Mouse (Mus musculus): ENCODE results near the gene Gm572. TPM values are rescaled to one million over a fixed set of nuclear protein-coding genes. Genes with fewer than 3 reads are reported as not detected.

The Gm572 gene
- total and polyA plus RNA-seq, 3 experiments = not detected

DNA sequence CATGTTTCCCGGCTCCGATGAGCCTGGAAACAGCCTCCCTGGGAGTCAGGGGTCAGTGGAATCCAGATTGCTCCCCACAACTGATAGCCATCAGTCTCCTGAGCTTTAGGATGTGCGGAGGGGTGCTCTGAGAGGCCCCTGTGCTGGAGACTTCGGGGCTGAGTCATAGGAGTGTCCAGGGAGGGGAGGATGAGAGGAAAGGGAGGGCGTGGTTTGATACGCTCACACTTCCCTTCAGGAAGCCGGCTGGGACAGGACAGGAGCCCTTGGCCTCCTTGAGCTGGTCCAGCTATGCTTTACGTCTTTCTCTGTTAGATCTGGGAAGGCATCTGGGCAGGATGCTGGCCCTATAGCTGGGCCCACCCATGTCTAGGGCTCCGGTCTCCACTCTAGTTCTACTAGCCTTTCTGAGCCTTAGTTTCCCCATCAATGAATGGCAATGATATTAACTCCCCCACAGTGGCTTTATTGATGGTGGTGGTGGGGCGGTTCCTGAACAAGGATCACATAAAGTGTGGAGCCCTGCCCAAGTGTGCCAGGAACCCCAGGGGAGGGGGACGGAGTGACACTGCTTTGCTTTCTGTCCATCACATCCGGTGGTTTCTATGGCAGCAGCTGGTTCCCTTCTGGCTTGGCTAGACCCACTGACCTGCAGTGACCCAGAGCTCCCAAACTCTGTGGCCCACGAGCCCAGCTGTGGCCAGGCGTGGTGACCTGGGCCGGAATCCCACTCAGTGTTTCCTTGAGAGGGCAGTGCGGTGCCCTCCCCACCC is 33.3 kb downstream of the Gm572 start:
- peaks cover 9 to 25% of the 10 kb centered on the region in 2 experiments for H3K4me1 ChIP-seq (ENCODE audit: control insufficient read depth in 1 of 2, insufficient read depth in 2 of 2, low read length in 2 of 2)
- H3K27me3 ChIP-seq (ENCODE audit: control insufficient read depth in 1 of 2, insufficient read depth in 2 of 2, low read length in 2 of 2) = no peaks in the 10 kb centered on the region
- no peaks in the 10 kb centered on the region for H3K9me3 ChIP-seq (replicated peaks; ENCODE audit: insufficient read depth, low read length)
- H3K27ac ChIP-seq (ENCODE audit: control insufficient read depth, low read depth, low read length) = no peak overlapping the region
- no peak for DNase-seq (ENCODE audit: low read depth, low spot score)
- H3K4me3 ChIP-seq (ENCODE audit: control insufficient read depth in 1 of 2, insufficient read depth in 1 of 2, low read depth in 2 of 2, low read length in 2 of 2) = no peak overlapping the region
- no peaks in the 10 kb centered on the region for H3K79me2 ChIP-seq (ENCODE audit: control insufficient read depth, insufficient read depth, low read length, poor library complexity)
- H3K36me3 ChIP-seq (ENCODE audit: control insufficient read depth in 1 of 2, insufficient read depth in 2 of 2, low read length in 2 of 2) = peaks cover 0 to 13% of the 10 kb centered on the region in 2 experiments; a peak in 2 of 4 replicates
- TF ChIP-seq RAD21 (IDR thresholded peaks at IDR 0.05; ENCODE audit: low read depth, low read length) (no peak), BHLHE40 (IDR thresholded peaks at IDR 0.05; ENCODE audit: borderline replicate concordance, low read depth, low read length) (no peak), SMC3 (IDR thresholded peaks at IDR 0.05; ENCODE audit: low read depth, low read length) (no peak)
- H3K9ac ChIP-seq (ENCODE audit: control insufficient read depth, low read depth, low read length, poor library complexity, severe bottlenecking) = no peak overlapping the region

DNA sequence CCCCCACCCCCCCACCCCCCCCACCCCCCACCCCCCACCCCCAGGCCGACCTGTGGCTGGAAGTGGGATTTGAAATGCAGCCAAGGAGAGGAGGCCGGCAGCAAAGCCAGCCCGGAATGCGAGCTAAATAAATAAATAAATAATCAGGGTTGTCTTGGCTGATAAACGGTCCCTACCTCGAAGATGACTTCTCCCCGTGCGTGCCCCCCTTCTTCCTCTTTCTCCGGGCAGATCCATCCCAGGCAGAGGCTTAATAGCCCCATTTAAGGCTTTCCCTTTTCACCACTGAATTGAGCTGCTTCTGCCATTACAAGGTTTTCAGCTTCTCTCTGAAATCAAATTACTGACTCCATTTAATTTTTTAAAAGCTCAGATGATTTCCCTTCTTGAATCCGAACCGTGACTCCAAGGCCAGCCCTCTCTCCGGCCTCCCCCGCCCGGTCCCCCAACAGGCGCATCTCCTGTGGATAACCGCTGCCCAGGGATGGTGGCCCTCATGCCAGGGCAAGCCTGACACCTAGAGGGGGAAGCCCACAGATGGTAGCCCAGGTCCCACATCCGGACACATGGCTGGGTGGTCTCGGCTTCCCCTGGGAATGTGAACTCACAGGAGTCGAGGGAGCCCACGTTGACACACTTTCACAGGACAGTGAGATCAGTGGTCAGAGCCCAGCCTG is 34.0 kb downstream of the Gm572 start:
- Histone ChIP-seq H3K9me3 (replicated peaks; ENCODE audit: insufficient read depth, low read length) (no peaks in the 10 kb centered on the region), H3K4me1 (ENCODE audit: control insufficient read depth in 1 of 2, insufficient read depth in 2 of 2, low read length in 2 of 2) (peaks cover 9 to 25% of the 10 kb centered on the region in 2 experiments), H3K79me2 (ENCODE audit: control insufficient read depth, insufficient read depth, low read length, poor library complexity) (no peaks in the 10 kb centered on the region), H3K4me3 (ENCODE audit: control insufficient read depth in 1 of 2, insufficient read depth in 1 of 2, low read depth in 2 of 2, low read length in 2 of 2) (no peak overlapping the region), H3K9ac (ENCODE audit: control insufficient read depth, low read depth, low read length, poor library complexity, severe bottlenecking) (no peak overlapping the region), H3K36me3 (ENCODE audit: control insufficient read depth in 1 of 2, insufficient read depth in 2 of 2, low read length in 2 of 2) (peaks cover 0 to 10% of the 10 kb centered on the region in 2 experiments; a peak in 2 of 4 replicates), H3K27ac (ENCODE audit: control insufficient read depth, low read depth, low read length) (no peak overlapping the region), H3K27me3 (ENCODE audit: control insufficient read depth in 1 of 2, insufficient read depth in 2 of 2, low read length in 2 of 2) (no peaks in the 10 kb centered on the region)
- DNase-seq (ENCODE audit: low read depth, low spot score) = peak; percentile 77
- TF ChIP-seq EP300 (IDR thresholded peaks at IDR 0.05; ENCODE audit: low read depth in 1 of 2, low read length in 2 of 2) = peak in 1 of 2 experiments; percentile 39; a peak in 1 of 4 replicates
- TF ChIP-seq GATA1 (IDR thresholded peaks at IDR 0.05; ENCODE audit: low read depth, low read length) = peak; percentile 20; the same call in 1 of the 2 replicates
- TF ChIP-seq MYC (IDR thresholded peaks at IDR 0.05; ENCODE audit: low read depth, low read length) = no peak
- no peak for TF ChIP-seq POLR2AphosphoS5 (IDR thresholded peaks at IDR 0.05; ENCODE audit: borderline replicate concordance, low read depth, low read length)
- no peak for TF ChIP-seq USF2 (IDR thresholded peaks at IDR 0.05; ENCODE audit: borderline replicate concordance in 1 of 2, insufficient read depth in 1 of 2, low read depth in 1 of 2, low read length in 2 of 2)
- TF ChIP-seq JUND (IDR thresholded peaks at IDR 0.05; ENCODE audit: low read depth, low read length) = no peak
- 0 out of 2 replicates have a peak, but pooled peaks have one; percentile 21 for TF ChIP-seq TBP (IDR thresholded peaks at IDR 0.05; ENCODE audit: low read depth, low read length)

DNA sequence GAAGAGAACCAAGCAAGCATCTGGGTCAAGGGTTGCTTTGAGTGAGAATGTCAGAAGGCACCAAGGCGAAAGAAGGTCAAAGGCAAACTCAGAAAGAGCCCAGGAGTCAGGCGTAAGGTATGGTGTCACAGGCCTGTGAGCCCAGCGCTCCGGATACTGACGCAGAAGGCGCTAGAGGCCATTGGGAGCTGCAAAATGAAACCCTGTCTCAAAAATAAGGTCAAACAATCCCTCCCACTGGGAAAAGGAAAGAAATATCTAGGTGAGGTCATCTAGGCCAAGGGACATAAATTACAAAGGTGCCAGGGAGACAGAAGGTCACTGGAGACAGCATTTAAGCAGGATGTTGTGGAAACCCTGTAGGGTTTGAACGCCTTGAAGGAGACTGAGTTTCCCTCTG is 35.0 kb downstream of the Gm572 start:
- Histone ChIP-seq H3K27me3 (ENCODE audit: control insufficient read depth in 1 of 2, insufficient read depth in 2 of 2, low read length in 2 of 2) (no peaks in the 10 kb centered on the region), H3K36me3 (ENCODE audit: control insufficient read depth in 1 of 2, insufficient read depth in 2 of 2, low read length in 2 of 2) (peaks cover 0 to 10% of the 10 kb centered on the region in 2 experiments; a peak in 2 of 4 replicates), H3K27ac (ENCODE audit: control insufficient read depth, low read depth, low read length) (no peak overlapping the region), H3K9me3 (replicated peaks; ENCODE audit: insufficient read depth, low read length) (no peaks in the 10 kb centered on the region), H3K4me3 (ENCODE audit: control insufficient read depth in 1 of 2, insufficient read depth in 1 of 2, low read depth in 2 of 2, low read length in 2 of 2) (no peak overlapping the region), H3K79me2 (ENCODE audit: control insufficient read depth, insufficient read depth, low read length, poor library complexity) (no peaks in the 10 kb centered on the region), H3K4me1 (ENCODE audit: control insufficient read depth in 1 of 2, insufficient read depth in 2 of 2, low read length in 2 of 2) (peaks cover 9 to 25% of the 10 kb centered on the region in 2 experiments), H3K9ac (ENCODE audit: control insufficient read depth, low read depth, low read length, poor library complexity, severe bottlenecking) (no peak overlapping the region)
- no peak for TF ChIP-seq MAZ (IDR thresholded peaks at IDR 0.05; ENCODE audit: low read depth, low read length)
- no peak for DNase-seq (ENCODE audit: low read depth, low spot score)

Data from MEL (cell line).